Mouse (Mus musculus): Measurements from ENCODE around the gene Tnip3. TPM values are rescaled to one million over a fixed set of nuclear protein-coding genes. Genes with fewer than 3 reads are reported as not detected.

The Tnip3 gene
- total RNA-seq (2021), result not detected
- long read RNA-seq, experiment 1, result 0 reads
- long read RNA-seq, experiment 2, result 0 reads

- intact Hi-C loops (cut with DNase I), result no loop called here
- DNase-seq (ENCODE audit: low spot score in 2 of 2), result no peak
Measured at GRCm38 (mm10) chr6:65525192-65525591, at the start of gene Tnip3. Gene Tnip3 (plus strand): TSS chr6:65525313.

DNA sequence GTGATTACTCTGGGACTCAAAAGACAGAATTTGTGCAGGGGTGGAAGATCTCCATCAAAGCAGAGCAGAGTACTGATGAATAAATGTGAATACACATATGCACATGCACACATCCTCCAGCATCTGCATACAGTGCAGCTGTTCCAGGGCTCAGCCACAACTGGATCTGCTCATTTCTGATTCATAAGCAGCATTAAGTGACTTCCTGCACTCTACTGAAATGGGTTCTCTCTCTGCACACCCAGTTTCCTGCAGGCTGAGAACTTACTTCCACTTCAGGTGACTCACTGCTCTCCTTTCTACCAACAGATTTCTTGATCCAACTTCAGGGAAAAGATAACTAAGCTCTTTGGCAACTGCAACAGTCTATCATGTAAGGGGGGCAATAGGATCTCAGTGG is 26.3 kb upstream of the Tnip3 start:
- DNase-seq (ENCODE audit: low spot score in 2 of 2), result no peak
- intact Hi-C loops (cut with DNase I), result no loop called here

DNA sequence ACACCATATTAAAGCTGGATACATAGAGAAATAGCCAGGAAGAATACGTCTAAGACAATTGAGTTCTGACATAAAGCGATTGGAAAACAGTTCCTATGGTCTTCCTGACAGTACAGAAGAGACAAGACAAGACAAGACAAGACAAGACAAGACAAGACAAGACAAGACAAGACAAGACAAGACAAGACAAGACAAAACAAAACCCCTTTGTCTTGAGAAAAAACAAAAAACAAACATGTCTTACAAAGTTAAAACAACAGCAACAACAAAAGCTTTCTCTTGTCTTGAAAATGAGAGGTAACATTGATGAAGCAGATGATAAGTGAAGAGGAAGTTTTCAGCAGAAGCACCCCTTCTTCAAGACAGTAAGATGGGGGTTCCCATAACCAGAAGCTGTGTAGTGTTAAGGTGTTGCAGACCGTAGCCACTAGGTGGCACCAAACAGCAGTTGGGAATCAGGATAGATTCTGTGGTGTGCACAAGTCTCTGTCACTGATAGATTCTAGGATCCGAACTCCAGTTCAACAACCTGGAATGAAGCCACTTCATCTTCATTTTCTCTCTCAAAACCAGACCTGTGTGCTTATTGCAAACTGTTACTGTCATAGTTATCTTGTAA is 15.0 kb upstream of the Tnip3 start:
- peak; percentile 69 to 82 for DNase-seq (ENCODE audit: low spot score in 2 of 2)
- intact Hi-C loops (cut with DNase I), result loop anchor here (1.0 to 10.0 kb wide), 2 partner anchors 59 to 955 kb away; no protein-coding TSS in a partner anchor

DNA sequence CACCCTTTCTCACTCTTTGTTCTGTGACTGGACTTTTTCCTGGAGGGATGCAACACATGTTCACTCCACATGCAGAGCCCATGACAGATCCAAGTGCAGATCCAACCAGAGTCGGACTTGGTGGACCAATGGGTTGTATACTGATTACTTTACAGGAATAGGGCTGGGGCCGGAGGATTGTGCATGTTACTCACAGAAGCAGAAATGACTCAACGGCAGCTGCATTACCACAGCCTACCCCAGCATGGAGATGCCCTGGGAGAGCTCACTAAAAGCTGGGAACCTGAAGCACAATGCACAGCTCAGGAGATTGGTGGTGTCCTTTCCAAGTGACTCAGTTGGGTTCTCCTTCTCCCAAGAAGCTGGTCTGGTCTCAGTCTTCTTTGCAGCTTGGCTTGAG is 11.3 kb upstream of the Tnip3 start:
- intact Hi-C loops (cut with DNase I), result loop anchor here (10.0 kb wide), 1 partner anchor 951 kb away; no protein-coding TSS in a partner anchor
- no peak for DNase-seq (ENCODE audit: low spot score in 2 of 2)

DNA sequence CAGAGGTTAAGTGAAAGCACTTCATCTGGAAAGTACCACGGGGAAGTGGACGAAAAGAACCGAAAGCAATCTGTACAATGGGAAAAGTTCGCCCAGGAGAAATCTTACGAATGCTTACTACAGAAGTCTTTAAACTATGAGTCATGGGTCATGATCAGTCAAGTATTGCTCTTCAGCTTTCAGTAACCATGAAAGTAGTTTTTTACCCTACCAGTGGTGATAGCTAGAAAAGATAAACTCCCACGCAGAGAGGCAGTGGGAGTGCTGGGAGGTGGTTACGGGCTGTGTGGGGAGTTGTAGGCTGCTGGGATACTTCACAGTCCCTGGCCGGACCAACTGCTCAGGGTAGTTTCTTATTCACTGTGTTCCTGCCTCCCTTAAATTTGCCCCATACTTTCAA is 8.4 kb upstream of the Tnip3 start:
- intact Hi-C loops (cut with DNase I), result loop anchor here (10.0 kb wide), 1 partner anchor 948 kb away; no protein-coding TSS in a partner anchor
- no peak for DNase-seq (ENCODE audit: low spot score in 2 of 2)

GRCm38 (mm10) chr6:65520821-65521220 is 4.3 kb upstream of the Tnip3 start:
- intact Hi-C loops (cut with DNase I), result no loop called here
- DNase-seq (ENCODE audit: low spot score in 2 of 2), result no peak

DNA sequence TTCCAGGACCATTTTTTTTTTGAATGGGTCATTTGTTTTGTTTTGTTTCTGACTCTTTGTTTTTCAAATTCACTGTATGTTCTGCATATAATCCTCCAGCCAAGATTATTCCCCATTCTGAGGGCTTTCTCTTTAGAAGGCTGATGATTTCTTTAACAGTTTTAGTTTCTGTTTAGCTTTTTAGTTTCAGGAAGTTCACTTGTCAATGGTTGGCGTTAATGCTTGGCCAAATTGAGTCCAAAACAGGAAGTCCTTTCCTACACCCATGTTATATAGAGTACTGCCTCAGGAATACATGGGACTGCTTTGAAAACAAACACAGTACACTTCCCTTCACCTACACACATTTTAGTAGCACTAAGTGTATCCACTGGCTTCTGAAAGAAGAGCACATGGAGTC is 2.8 kb downstream of the Tnip3 start:
- intact Hi-C loops (cut with DNase I), result no loop called here
- no peak for DNase-seq (ENCODE audit: low spot score in 2 of 2)

DNA sequence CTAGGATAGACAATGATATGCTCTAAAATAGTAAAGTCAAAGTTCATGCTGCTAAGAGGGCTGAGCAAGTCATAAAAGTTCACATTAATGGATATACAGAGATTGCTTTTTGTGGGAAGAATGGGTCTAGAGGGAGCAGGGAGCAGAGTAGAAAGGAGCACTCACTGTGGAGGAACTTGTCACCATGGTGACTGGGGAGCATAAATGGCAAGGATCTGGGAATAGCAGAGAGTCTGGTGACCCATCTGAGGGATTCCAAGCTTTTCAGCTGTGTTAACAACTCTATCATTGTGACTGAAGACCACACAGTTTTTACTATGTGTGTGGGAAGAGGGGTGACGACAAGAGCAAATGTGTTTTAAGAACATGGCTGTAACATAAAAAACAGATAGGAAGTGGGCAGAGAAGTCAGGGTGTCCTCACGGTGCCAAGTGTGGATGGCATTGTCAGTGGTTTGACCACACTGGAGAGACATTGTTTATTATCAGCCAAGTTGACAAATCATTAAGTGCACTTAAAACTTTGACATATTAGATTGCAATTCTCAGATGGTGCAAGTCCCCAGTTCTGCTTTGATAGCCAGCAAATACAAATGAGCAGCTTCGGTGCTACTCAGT is 6.2 kb downstream of the Tnip3 start:
- intact Hi-C loops (cut with DNase I), result no loop called here
- peak in 1 of 2 experiments; percentile 7 for DNase-seq (ENCODE audit: low spot score in 2 of 2)

DNA sequence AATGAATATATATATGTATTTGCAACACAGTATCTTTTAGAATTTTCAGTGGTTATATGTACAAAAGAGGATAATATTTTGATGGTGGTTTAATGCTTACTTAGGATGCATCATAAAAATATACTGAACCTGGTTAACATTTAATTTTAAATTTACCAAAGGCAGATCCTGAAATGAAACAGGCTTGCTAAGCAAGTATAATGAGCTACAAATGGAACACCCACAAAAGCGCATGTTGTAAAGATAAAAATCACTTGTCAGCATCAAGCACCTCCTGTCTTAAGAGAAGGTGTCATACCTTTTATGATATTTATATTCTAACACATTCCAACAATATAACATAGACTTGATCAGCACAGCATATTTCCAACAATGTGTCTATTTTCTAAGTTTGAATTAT is 8.6 kb downstream of the Tnip3 start:
- DNase-seq (ENCODE audit: low spot score in 2 of 2), result no peak
- intact Hi-C loops (cut with DNase I), result no loop called here

GRCm38 (mm10) chr6:65537327-65537884 is 12.3 kb downstream of the Tnip3 start:
- DNase-seq (ENCODE audit: low spot score in 2 of 2), result no peak
- intact Hi-C loops (cut with DNase I), result no loop called here

GRCm38 (mm10) chr6:65538022-65538652 is 13.0 kb downstream of the Tnip3 start:
- no peak for DNase-seq (ENCODE audit: low spot score in 2 of 2)
- intact Hi-C loops (cut with DNase I), result no loop called here

DNA sequence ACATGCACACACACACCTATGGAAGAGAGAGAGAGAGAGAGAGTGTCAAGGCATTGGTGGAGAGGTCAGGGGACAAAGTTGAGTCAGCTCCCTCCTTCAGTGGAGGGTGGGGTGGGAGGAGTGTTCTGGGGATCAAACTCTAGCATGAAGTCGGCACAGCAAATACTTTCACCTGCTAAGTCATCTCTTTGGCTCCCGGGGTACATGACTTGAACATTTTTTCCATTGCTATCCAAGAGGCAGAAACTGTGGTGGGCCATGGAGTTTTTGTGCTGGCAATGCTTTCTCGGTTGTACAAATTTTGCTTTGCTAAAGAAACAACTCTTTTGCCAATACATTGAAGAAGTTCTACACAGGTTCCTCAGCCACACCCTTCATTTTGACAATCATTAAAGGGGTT is 13.8 kb downstream of the Tnip3 start:
- DNase-seq (ENCODE audit: low spot score in 2 of 2), result no peak

DNA sequence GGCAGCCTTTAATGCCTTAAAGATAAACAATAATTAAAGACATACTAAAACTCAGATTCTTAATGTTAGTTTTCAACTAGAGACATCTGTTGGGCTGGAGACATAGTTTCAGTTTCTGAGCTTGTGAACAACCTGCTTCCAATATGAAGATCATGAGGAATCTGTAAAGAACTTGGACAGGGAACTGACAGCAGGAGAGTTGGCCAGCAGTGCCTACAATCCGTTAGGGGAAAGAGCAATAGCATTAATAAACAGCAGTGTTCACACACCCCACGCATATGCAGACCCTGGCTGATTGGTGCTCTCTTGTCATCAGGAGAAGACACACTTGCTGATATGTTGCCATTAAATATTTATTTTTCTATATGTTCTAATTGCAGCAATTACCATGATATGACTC is 15.0 kb downstream of the Tnip3 start:
- intact Hi-C loops (cut with DNase I), result no loop called here
- DNase-seq (ENCODE audit: low spot score in 2 of 2), result no peak

More for the DNA sequence above, 13.8 kb downstream of the Tnip3 start:
- intact Hi-C loops (cut with DNase I), result no loop called here

DNA sequence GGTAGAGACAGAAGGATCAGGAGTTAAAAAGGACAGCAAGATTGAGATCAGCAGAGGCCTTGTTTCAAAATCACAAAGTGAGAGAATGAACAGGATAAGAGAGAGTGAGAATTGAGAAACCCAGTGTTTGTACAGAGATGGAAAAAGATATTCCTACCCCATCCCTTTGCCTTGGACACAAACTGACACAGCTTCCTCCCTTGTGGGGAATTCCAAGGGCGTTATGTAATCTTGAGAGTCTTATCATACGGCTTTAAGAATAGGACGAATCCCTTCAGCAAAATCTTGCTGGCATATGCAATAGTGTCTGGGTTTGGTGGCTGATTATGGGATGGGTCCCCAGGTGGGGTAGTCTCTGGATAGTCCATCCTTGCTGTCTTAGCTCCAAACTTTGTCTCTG is 16.0 kb downstream of the Tnip3 start:
- intact Hi-C loops (cut with DNase I), result no loop called here

DNA sequence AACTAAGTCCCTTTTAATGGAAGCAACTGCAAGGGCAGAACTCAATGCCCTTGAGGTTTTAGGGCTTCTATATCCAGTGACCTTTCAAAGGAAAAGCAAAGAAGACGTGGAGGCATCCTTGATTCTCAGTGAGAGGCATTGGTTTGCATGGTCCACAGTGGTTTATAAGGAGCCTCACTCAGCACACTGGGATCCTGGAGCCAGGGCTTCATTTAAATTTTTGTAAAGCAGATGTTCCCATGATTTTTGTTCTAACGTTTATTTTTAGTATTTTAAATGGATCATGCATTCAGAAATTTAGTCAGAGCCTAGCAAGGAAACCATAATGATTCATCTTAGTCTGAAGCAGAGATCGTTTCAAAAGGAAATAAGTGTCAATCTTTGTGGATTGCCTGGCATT is 17.3 kb downstream of the Tnip3 start:
- intact Hi-C loops (cut with DNase I), result no loop called here
- peak; percentile 8 to 9 for DNase-seq (ENCODE audit: low spot score in 2 of 2)

More for the DNA sequence above, 16.0 kb downstream of the Tnip3 start:
- no peak for DNase-seq (ENCODE audit: low spot score in 2 of 2)

GRCm38 (mm10) chr6:65542913-65543312 is 17.8 kb downstream of the Tnip3 start:
- DNase-seq (ENCODE audit: low spot score in 2 of 2), result no peak
- intact Hi-C loops (cut with DNase I), result no loop called here

GRCm38 (mm10) chr6:65563887-65564656 is 39.0 kb downstream of the Tnip3 start:
- DNase-seq (ENCODE audit: low spot score in 2 of 2), result peak; percentile 38 to 66
- intact Hi-C loops (cut with DNase I), result no loop called here

DNA sequence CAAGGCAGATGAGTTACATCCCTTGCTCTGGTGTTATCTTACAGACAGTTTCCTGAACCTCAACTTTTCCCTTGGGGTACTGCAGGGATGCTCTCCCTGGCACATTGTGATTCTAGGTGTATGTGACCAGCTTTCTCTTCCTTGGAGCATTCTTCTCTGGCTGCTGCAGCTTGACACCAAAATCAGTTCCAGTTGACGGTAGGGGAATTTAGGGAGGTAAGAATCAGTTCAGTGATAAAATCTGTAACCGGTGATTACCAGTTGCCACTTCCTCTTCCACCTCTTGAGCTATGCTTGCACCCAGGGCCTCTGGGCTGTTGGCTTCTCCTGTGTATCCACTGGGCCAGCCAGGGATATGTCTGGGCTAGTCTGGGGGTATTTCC is 39.5 kb downstream of the Tnip3 start:
- no peak for DNase-seq (ENCODE audit: low spot score in 2 of 2)
- intact Hi-C loops (cut with DNase I), result no loop called here

GRCm38 (mm10) chr6:65569741-65570140 is 44.6 kb downstream of the Tnip3 start:
- DNase-seq (ENCODE audit: low spot score in 2 of 2), result peak; percentile 80 to 83
- intact Hi-C loops (cut with DNase I), result loop anchor here (1.0 kb wide), 1 partner anchor 59 kb away; no protein-coding TSS in a partner anchor

Data from left cerebral cortex, postnatal 14 days (tissue).